Mouse (Mus musculus): ENCODE data around the gene Bglap. TPM values are rescaled to one million over a fixed set of nuclear protein-coding genes. Genes with fewer than 3 reads are reported as not detected.
"Not testable (repeated sequence)": the region's sequence is repeated elsewhere in the genome, so short reads cannot be mapped to it uniquely, and the experiment has no call there.

Gene Bglap
- polyA plus RNA-seq, 1 experiment from 2014 or later: not detected

- not testable (repeated sequence) for H3K36me3 ChIP-seq; H3K27me3 ChIP-seq (replicated peaks); H3K9ac ChIP-seq; H3K4me1 ChIP-seq (replicated peaks); H3K9me3 ChIP-seq (replicated peaks); ATAC-seq (ENCODE audit: insufficient number of reproducible peaks, low FRiP score); H3K27ac ChIP-seq (ENCODE audit: poor library complexity, severe bottlenecking); H3K4me3 ChIP-seq
- WGBS: 20% methylated on average over 2 of the region's 7 CpGs
- H3K4me2 ChIP-seq: peak overlapping the region; percentile 64; the same call in 1 of the 2 replicates
Measured at GRCm38 (mm10) chr3:88382383-88382782, 1.9 kb downstream of the Bglap start.

- H3K9ac ChIP-seq; H3K27ac ChIP-seq (ENCODE audit: poor library complexity, severe bottlenecking); H3K4me1 ChIP-seq (replicated peaks); H3K9me3 ChIP-seq (replicated peaks); H3K27me3 ChIP-seq (replicated peaks); H3K36me3 ChIP-seq: not testable (repeated sequence)
- H3K4me2 ChIP-seq: peak overlapping the region; percentile 64
- WGBS: 9% methylated on average over 19 of the region's 22 CpGs
- peak; percentile 76 for ATAC-seq (ENCODE audit: insufficient number of reproducible peaks, low FRiP score)
- H3K4me3 ChIP-seq: peak overlapping the region; percentile 28; the same call in 1 of the 2 replicates
Measured at GRCm38 (mm10) chr3:88381389-88382315, 2.6 kb downstream of the Bglap start.

- H3K27ac ChIP-seq (ENCODE audit: poor library complexity, severe bottlenecking); H3K27me3 ChIP-seq (replicated peaks); H3K4me2 ChIP-seq; H3K9ac ChIP-seq; H3K9me3 ChIP-seq (replicated peaks); ATAC-seq (ENCODE audit: insufficient number of reproducible peaks, low FRiP score); H3K4me3 ChIP-seq; H3K4me1 ChIP-seq (replicated peaks); H3K36me3 ChIP-seq: not testable (repeated sequence)
- 67% methylated on average over 5 of the region's 5 CpGs for whole genome bisulfite sequencing
Measured at GRCm38 (mm10) chr3:88378599-88378998, 5.7 kb downstream of the Bglap start, which contains the start of gene Bglap2. Gene Bglap2 (minus strand): TSS chr3:88378699.

GRCm38 (mm10) chr3:88376644-88377043, 7.6 kb downstream of the Bglap start:
- not testable (repeated sequence) for H3K4me3 ChIP-seq; H3K36me3 ChIP-seq; H3K9me3 ChIP-seq (replicated peaks); ATAC-seq (ENCODE audit: insufficient number of reproducible peaks, low FRiP score); H3K27me3 ChIP-seq (replicated peaks); H3K4me1 ChIP-seq (replicated peaks); H3K27ac ChIP-seq (ENCODE audit: poor library complexity, severe bottlenecking); H3K9ac ChIP-seq
- 26% methylated on average over 5 of the region's 7 CpGs for WGBS
- peak overlapping the region; percentile 58; the same call in 1 of the 2 replicates for H3K4me2 ChIP-seq

- not testable (repeated sequence) for H3K9me3 ChIP-seq (replicated peaks); H3K27me3 ChIP-seq (replicated peaks); H3K27ac ChIP-seq (ENCODE audit: poor library complexity, severe bottlenecking); H3K4me1 ChIP-seq (replicated peaks); H3K36me3 ChIP-seq
- Histone ChIP-seq H3K4me3 (peak overlapping the region; percentile 20; the same call in 1 of the 2 replicates), H3K4me2 (peak overlapping the region; percentile 58), H3K9ac (peak overlapping the region; percentile 36; the same call in 1 of the 2 replicates)
- ATAC-seq (ENCODE audit: insufficient number of reproducible peaks, low FRiP score): peak; percentile 76
- 14% methylated on average over 19 of the region's 19 CpGs for WGBS
Measured at GRCm38 (mm10) chr3:88375750-88376626, 8.3 kb downstream of the Bglap start.

GRCm38 (mm10) chr3:88372643-88373042, 11.6 kb downstream of the Bglap start, which contains the start of gene Bglap3:
Gene Bglap3 (minus strand): TSS chr3:88372743.
- not testable (repeated sequence) for H3K4me3 ChIP-seq; H3K4me1 ChIP-seq (replicated peaks); H3K4me2 ChIP-seq; H3K36me3 ChIP-seq; H3K27me3 ChIP-seq (replicated peaks); H3K27ac ChIP-seq (ENCODE audit: poor library complexity, severe bottlenecking); H3K9ac ChIP-seq; H3K9me3 ChIP-seq (replicated peaks); ATAC-seq (ENCODE audit: insufficient number of reproducible peaks, low FRiP score)
- WGBS: 92% methylated on average over 9 of the region's 9 CpGs

- not testable (repeated sequence) for ATAC-seq (ENCODE audit: insufficient number of reproducible peaks, low FRiP score); H3K4me2 ChIP-seq; H3K9me3 ChIP-seq (replicated peaks); H3K9ac ChIP-seq; H3K4me3 ChIP-seq; H3K36me3 ChIP-seq; H3K27ac ChIP-seq (ENCODE audit: poor library complexity, severe bottlenecking)
- 74% methylated on average over 7 of the region's 7 CpGs for WGBS
- Histone ChIP-seq H3K27me3 (replicated peaks) (peaks cover 27% of the 10 kb centered on the region), H3K4me1 (replicated peaks) (peaks cover 17% of the 10 kb centered on the region)
Measured at GRCm38 (mm10) chr3:88368511-88368910, 15.8 kb downstream of the Bglap start.

GRCm38 (mm10) chr3:88367517-88367916, 16.7 kb downstream of the Bglap start:
- H3K36me3 ChIP-seq; ATAC-seq (ENCODE audit: insufficient number of reproducible peaks, low FRiP score); H3K9ac ChIP-seq; H3K4me3 ChIP-seq; H3K9me3 ChIP-seq (replicated peaks); H3K27ac ChIP-seq (ENCODE audit: poor library complexity, severe bottlenecking): not testable (repeated sequence)
- Histone ChIP-seq H3K4me1 (replicated peaks) (peaks cover 23% of the 10 kb centered on the region), H3K27me3 (replicated peaks) (peaks cover 27% of the 10 kb centered on the region), H3K4me2 (peak overlapping the region; percentile 45; the same call in 1 of the 2 replicates)
- WGBS: 52% methylated on average over 4 of the region's 7 CpGs

- H3K27me3 ChIP-seq (replicated peaks): peaks cover 27% of the 10 kb centered on the region
- WGBS: 8% methylated on average over 21 of the region's 22 CpGs
Measured at GRCm38 (mm10) chr3:88366830-88367428, 17.3 kb downstream of the Bglap start.

GRCm38 (mm10) chr3:88365705-88366361, 18.4 kb downstream of the Bglap start:
- H3K4me3 ChIP-seq: no peak overlapping the region
- H3K36me3 ChIP-seq: peaks cover 18% of the 10 kb centered on the region
- peaks cover 27% of the 10 kb centered on the region for H3K4me1 ChIP-seq (replicated peaks)
- H3K27me3 ChIP-seq (replicated peaks): peaks cover 27% of the 10 kb centered on the region
- H3K9me3 ChIP-seq (replicated peaks): peaks cover 8% of the 10 kb centered on the region
- 26% methylated on average over 34 of the region's 34 CpGs for WGBS
- 0 out of 2 replicates have a peak overlapping the region, but pooled peaks have one; percentile 13 for H3K4me2 ChIP-seq
- H3K27ac ChIP-seq (ENCODE audit: poor library complexity, severe bottlenecking): no peak overlapping the region
- ATAC-seq (ENCODE audit: insufficient number of reproducible peaks, low FRiP score): no peak
- H3K9ac ChIP-seq: no peak overlapping the region

More at GRCm38 (mm10) chr3:88366830-88367428, 17.3 kb downstream of the Bglap start:
- not testable (repeated sequence) for H3K9ac ChIP-seq; H3K9me3 ChIP-seq (replicated peaks); H3K36me3 ChIP-seq; H3K27ac ChIP-seq (ENCODE audit: poor library complexity, severe bottlenecking); H3K4me3 ChIP-seq
- ATAC-seq (ENCODE audit: insufficient number of reproducible peaks, low FRiP score): 0 out of 2 replicates have a peak, but pooled peaks have one; percentile 29
- Histone ChIP-seq H3K4me2 (peak overlapping the region; percentile 45), H3K4me1 (replicated peaks) (peaks cover 23% of the 10 kb centered on the region)

Data from heart, embryonic 12.5 days (tissue).